Mouse (Mus musculus) R1 (cell line): ENCODE measurements around the gene She.

Source experiments
- DNase-seq: peaks from one replicate; pipeline ENCODE4 v3.0.0-alpha.2; 2018; ENCODE audit warnings: low read depth, low spot score

Gene She

DNA sequence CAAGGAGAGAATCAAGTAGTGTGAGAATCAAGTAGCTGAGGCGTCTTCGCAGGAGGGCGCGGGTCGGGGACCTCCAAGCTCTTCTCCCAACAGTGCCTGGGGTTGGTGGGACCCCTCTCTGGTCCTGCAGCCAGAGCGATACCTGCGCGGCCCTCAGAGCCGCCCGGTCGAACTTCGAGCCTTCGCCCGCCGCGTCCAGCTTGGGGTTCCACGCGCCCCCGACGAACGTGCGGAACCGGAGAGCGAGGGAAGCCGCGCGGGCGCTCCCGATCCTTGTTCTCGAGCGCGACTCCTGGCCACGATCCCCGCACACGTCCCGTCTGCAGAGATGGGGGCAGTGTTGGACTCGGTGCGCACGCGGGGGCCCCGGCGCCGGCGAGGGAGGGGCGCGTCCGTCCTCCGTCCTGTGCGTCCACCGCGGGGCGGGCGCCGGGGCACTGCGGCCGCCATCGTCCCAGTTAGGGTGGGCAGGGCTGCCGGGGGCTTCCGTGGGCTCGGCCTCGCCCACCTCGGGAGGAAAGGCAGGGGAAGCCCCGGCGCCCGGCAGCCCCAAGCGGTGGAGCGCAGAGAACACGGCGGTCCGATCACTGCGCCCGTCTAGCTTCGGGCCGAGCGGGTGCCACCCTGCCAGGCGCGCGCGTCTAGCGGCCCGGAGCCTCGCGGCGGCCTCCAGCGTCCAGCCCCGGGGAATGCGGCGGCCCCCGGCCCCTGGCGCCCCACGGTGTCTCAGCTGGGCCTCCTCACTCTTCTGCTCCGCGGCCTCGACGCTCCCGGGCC lies at the start of gene She:
TSS of gene She (plus strand) at position 556 of the 777 bp plus-strand sequence.
- peak; percentile 56 for DNase-seq

DNA sequence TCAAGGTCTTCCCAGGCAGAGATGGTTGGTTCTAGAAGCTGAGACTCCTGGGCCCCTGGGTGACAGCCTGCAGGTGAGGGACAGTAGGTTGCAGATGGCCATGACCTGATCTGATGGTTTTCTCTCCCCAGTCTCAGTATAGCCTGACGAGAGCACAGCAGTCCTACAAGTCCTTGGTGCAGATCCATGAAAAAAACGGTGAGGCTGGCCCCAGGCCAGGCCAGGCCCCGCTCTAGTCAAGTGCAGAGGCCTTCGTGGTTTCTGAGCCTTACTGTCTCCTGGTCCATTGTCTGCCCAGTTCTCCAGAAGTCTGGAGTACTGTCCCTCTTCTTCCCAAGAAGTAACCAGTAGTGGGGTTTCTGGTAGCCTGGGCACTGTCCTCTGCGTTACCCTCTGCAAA lies 49.5 kb upstream of the She start:
- no peak for DNase-seq

DNA sequence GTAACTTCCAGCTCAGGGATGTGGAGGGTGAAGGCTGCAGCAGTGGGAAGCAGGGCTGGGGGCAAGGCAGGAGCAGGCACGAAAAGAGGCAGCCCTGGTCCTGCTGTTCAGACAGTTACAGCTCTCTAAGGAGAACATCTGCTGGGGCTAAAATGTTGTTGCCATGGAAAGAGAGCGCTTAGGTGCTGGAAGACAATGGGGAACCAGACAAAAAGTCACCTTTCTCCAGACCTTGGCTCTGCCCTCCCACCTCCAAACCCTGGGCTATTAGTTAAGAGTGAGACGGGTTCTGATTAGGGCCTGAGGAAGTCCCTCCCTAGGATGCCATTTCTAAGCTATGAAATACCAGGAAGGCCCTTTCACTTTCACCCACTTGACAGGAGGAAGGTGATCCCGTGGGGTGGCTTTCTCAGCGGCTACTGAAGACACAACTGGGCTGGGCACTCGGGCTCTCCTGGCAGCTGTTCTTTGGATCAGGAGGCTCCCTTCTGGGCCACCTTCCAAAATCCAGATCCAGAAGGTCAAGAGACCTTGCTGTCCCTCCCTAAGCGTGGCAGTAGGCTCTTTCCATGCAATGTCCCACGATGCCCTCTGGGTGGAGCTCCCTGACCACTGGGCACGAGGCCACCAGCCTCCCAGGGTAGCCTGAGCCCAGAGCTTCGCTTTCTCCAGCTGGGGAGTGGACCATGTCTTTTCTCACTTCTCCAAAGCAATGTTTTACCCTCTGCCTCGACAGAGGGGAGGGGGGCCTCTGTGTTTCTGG lies 46.0 kb upstream of the She start:
- peak; percentile 73 for DNase-seq

GRCm38 (mm10) chr3:89786275-89786674 lies 44.9 kb upstream of the She start:
- no peak for DNase-seq

DNA sequence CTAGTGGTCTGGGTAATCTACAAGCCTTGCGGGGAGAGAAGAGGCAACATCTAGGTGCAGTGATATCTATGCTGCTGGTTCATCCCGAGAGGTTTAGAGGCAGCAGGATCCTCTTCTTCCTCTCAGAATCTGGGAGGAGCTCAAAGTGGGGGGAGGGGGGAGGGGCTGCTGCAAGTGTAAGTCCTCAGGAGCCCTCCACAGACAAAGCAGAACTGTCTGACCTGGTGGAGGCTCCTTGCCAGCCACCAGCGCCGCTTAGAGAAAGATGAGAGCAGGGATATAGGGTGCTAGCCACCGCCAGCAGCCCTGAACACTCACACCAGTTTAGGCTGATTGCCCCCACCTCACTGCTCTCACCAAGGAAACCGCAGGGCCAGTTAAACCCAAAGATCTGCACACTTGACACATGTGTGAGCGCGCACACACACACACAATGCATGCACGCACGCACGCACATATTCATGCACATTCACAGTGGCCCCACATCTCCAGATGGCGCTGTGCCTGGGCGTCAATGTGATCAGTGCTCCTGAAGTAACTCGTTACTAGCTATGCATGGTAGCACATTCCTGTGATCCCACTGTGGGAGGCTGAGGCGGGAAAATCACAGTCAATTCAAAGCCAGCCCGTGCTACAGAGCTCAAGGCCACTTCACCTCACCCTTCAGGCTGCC lies 42.4 kb upstream of the She start:
- peak; percentile 75 for DNase-seq

DNA sequence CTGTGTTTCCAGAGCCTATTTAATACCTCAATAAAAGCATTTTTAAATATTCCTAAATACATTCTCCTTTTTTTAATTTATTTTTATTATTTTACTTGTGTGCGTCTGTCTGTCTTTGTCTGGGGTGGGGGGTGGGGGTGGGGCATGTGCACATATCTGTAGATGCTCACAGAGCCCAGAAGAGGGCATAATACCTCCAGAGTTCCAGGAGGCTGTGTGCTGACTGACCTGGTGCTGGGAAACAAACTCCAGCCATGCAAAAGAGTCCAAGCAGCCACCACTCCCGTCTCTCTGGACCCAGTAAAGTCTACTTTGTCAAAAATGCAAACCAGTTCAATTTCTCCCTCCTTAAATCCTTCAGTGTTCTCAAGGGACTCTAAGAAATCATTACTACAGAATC lies 36.6 kb upstream of the She start:
- DNase-seq = peak; percentile 77

DNA sequence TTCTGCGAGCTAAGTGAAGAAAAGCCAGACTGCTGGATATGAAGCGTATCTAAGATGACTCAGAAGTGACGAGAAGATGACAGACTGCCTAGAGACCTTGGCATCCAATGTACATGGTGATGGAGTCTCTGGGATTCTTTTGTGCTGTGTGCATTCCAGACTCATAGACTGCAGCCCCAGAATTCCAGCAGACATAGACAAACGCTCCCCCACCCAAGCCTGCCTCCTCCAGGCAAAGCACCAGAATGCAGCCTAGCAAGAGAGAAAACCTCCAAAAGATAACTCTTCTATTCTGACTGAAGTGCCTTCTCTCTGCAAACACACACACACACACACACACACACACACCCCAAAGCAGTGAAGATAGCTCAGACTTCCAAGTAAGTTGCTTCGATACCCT lies 35.4 kb upstream of the She start:
- DNase-seq = peak; percentile 81

GRCm38 (mm10) chr3:89796358-89796757 lies 34.8 kb upstream of the She start:
- DNase-seq = no peak

DNA sequence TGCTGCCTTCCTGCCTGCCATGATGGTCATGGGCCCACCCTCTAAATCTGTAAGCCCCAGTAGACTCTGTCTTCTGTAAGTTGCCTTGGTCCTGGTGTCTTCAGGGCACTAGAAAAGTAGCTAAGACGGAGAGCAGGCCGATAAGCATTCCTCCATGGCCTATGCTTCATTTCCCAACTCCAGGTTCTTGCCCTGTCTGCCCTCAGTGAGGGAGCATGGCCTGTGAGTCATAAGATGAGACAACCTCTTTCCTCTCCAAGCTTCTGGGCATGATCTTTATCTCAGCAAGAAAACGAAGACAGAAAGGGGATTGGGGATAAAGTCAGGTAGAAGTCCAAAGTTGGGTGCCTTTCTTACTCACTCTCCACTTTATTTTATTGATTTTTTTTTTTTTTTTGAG lies 32.7 kb upstream of the She start:
- DNase-seq = no peak

DNA sequence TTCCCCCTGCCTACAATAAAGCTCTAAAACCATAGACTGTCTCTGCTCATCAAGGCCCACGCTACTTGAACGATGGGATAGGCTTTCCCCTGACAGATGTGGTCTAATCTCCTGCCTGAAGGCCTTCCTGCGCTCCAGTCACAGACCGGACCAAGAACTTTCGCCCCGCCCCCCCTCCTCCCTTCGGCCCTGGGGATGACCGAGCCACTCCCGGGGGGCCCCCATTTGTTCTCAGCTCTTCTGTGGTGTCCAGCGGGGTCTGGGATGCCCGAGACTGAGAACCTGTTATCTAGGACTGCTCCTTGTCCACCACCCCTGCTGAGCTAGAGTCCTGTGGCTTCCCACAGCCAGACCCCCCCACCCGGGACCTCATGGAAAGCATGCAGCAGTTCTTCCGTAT lies 31.7 kb upstream of the She start:
- peak; percentile 87 for DNase-seq

- peak; percentile 96 for DNase-seq
Observed at GRCm38 (mm10) chr3:89800078-89800477, 31.1 kb upstream of the She start.

DNA sequence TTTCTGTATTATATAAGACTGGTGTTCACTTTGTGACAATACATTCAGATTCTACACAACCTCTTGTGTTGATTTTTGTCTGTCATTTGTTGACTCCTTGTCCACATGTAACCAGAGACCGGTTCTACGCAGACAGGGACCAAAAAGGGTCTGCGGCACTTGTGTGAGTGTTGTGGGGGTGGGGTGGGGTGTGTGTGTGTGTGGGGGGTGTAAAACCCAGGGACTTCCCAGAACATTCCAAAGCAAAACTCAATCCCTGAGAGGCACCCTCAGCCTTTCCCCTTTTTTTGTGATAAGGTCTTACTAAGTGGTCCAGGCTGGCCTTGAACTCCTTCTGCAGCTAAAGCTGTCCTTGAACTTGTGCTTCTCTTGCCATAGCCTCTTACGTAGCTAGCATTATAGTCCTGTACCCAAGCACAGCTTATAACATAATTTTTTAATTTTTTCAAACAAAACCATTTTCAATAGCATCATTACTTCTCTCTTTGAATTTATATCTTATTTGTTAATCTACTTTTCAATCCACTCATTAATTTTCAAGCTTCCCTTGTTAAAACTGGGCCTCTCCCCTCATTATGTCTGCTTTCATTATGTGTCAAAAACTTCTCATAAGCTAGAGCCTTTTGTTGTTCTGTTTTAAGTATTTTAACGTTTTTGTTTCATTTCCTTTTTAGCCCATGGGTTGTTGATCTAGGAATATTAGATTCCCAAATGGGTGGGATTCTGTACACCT lies 30.2 kb upstream of the She start:
- DNase-seq = peak; percentile 57

GRCm38 (mm10) chr3:89801507-89801847 lies 29.7 kb upstream of the She start:
- peak; percentile 81 for DNase-seq

GRCm38 (mm10) chr3:89802876-89803275 lies 28.3 kb upstream of the She start:
- DNase-seq = no peak

DNA sequence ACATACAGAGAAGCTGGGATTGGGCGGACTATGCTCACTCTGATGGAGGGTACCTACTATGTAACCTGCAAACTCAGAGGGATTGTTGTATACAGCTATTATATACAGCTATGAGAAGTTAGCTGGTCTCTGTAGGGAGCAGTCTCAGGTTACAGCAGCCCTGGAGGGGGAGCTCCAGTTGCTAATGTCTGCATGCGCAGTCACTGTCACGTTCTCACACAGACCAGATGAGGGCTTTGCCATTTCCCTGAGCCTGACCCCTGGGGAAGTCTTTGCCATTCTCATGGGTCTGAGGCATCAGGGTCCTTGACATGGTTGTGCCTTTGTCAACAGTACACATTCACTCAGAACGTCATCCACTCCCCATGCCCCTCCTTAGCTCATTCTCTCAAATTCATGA lies 26.0 kb upstream of the She start:
- peak; percentile 49 for DNase-seq

DNA sequence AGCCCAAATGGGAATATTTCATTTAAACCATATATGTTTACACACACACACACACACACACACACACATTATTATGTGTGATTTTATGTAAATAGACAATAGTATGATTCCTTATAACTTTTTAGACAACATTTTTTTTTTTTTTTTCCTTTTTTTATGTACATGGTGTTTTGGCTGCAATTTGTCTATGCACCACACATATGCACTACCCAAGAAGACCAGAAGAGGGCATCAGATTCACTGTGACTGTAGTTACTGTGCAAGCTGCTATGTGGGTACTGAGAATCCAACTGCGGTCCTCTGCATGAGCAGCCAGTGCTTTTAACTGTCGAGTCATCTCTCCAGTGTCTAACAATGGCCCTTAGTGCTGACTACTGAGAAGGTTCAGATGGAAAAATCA lies 24.4 kb upstream of the She start:
- peak; percentile 79 for DNase-seq

GRCm38 (mm10) chr3:89807171-89807570 lies 24.0 kb upstream of the She start:
- no peak for DNase-seq

GRCm38 (mm10) chr3:89807881-89808280 lies 23.3 kb upstream of the She start:
- no peak for DNase-seq

GRCm38 (mm10) chr3:89808638-89809037 lies 22.5 kb upstream of the She start:
- peak; percentile 67 for DNase-seq

DNA sequence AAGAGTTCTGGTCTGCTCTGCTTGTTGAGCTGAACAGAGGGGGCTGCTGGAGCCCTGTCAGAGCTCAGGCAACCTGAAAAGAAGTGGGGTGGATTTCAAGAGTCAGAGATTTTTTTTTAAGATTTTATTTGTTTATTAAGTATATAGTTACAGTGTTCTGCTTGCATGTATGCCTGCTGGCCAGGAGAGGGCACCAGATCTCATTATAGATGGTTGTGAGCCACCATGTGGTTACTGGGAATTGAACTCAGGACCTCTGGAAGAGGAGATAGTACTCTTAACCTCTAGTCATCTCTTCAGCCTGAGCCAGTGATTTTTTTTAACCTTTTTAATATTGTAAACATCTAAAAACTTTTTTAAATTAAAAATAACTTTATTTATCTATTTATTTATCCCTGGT lies 20.3 kb upstream of the She start:
- peak; percentile 53 for DNase-seq

- DNase-seq = no peak
Observed at GRCm38 (mm10) chr3:89812166-89812565, 19.0 kb upstream of the She start.

DNA sequence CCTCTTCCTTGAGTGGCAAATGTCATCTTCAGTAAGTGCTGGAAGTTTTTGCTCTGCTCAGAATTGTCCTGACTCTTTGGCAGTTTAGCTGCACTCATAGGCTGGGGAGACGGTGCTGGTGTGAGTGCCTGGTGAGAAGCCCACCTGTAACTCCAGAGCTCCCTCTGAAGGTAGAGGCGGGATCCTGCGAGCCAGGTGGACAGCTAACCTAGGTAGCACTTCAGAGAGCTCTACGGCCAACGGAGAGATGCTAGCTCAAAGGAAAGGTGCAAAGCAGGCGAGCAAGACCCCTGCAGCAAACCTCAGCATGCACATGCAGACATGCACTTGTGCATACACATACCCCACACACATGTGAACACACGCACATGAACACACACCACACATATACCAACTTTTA lies 17.1 kb upstream of the She start:
- no peak for DNase-seq
